Mouse (Mus musculus) hematopoietic stem cell, adult 5-6 weeks (primary cell): ENCODE results near the gene Dynll1. TPM values are rescaled to one million over a fixed set of nuclear protein-coding genes. Genes with fewer than 3 reads are reported as not detected.

Experiments used
- total RNA-seq: library from RNA; stranded (forward); fragments of 172-1452, 232-1000 nt; gene quantifications from 2 replicates; pipeline ENCODE4 v1.2.3, GENCODE M21; 2017

The Dynll1 gene
- total RNA-seq, 1 experiment from 2014 or later: 266 TPM

Other genes with a start within 250 kb of the Dynll1 start
- 0.50 TPM in 1 of 2 replicates, not detected in the other for gene Gm10401, start 202.7 kb downstream of the Dynll1 start, total RNA-seq
- 15.9 and 18.0 TPM in 2 replicates for gene Acads, start 181.7 kb downstream of the Dynll1 start, total RNA-seq
- 12.8 and 14.2 TPM in 2 replicates for gene Unc119b, start 166.0 kb downstream of the Dynll1 start, total RNA-seq
- 225 and 241 TPM in 2 replicates for gene Mlec, start 142.8 kb downstream of the Dynll1 start, total RNA-seq
- not detected in 2 replicates for gene Cabp1, start 106.6 kb downstream of the Dynll1 start, total RNA-seq
- 67.4 and 94.4 TPM in 2 replicates for gene Pop5, start 65.2 kb downstream of the Dynll1 start, total RNA-seq
- 50.7 and 55.9 TPM in 2 replicates for gene Rnf10, start 28.1 kb downstream of the Dynll1 start, total RNA-seq
- 39.0 and 55.3 TPM in 2 replicates for gene Coq5, start 21.3 kb downstream of the Dynll1 start, total RNA-seq
- gene Srsf9, start 26.2 kb upstream of the Dynll1 start, total RNA-seq: 82.0 and 105 TPM in 2 replicates
- 14.1 and 14.3 TPM in 2 replicates for gene Gatc, start 40.2 kb upstream of the Dynll1 start, total RNA-seq
- gene Triap1, start 40.2 kb upstream of the Dynll1 start, total RNA-seq: 8.6 and 9.6 TPM in 2 replicates
- 38.2 and 63.4 TPM in 2 replicates for gene Cox6a1, start 48.0 kb upstream of the Dynll1 start, total RNA-seq
- gene Msi1, start 128.6 kb upstream of the Dynll1 start, total RNA-seq: not detected in 2 replicates
- not detected in 2 replicates for gene Pla2g1b, start 165.3 kb upstream of the Dynll1 start, total RNA-seq
- 6.0 and 10.4 TPM in 2 replicates for gene Sirt4, start 183.7 kb upstream of the Dynll1 start, total RNA-seq
- 57.2 and 118 TPM in 2 replicates for gene Pxn, start 205.7 kb upstream of the Dynll1 start, total RNA-seq